Mouse (Mus musculus): ENCODE measurements around the gene H2al1m.

DNA sequence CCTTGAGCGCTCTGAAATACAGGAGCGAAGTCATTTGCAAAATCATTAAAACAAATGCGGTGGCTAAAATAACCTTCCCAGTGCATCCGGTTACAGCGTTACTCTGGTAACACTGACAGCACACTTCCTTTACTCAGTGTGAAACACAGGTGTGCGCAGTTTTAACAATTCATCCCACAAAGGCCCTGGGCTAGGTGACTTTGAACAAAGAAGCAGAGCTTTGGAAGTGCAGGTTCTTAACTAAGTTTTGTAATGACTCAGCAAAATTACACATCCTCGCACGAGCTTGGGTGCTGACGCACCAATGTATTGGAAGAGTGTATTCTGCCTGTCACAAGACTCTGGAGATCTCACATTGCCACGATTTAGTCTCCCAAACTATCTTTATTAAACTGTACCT lies 29.6 kb upstream of the H2al1m start:
- TF ChIP-seq GATA1 (IDR thresholded peaks at IDR 0.05; ENCODE audit: low read length) = no peak
- no peak for TF ChIP-seq TAL1 (IDR thresholded peaks at IDR 0.05; ENCODE audit: low read length)

Measured in erythroblast, embryonic 14.5 days (primary cell).